ENCODE assay signal across 9 mouse cellular contexts in genomic region chr2:65979338-65980053, GRCm38 (mm10).
A peak's percentile ranks its signal among the peaks of the same experiment; 100 is the strongest.
DNase-seq lines count a peak whose midpoint lies in the region; ATAC-seq and TF ChIP-seq lines count a peak whose summit lies in the region.
"Had no signal": no experiment of that assay in that cellular context is flagged by ENCODE, and none has a peak within 500 bp of the region (broad histone marks: within the 10 kb centered on the region; RNA-seq: fewer than 3 reads in every experiment).

No protein-coding gene starts in this region.

- H3K9me3 ChIP-seq in kidney, postnatal 0 days (replicated peaks; ENCODE audit: low read length) = no peaks in the 10 kb centered on the region
- H3K9me3 ChIP-seq in forebrain, embryonic 16.5 days (ENCODE audit: control insufficient read depth, low read length) = no peaks in the 10 kb centered on the region
- no peaks in the 10 kb centered on the region for H3K9me3 ChIP-seq in limb, embryonic 10.5 days (replicated peaks)

- no peak overlapping the region for H3K4me2 ChIP-seq in kidney, postnatal 0 days (ENCODE audit: low read length)
- H3K4me2 ChIP-seq in forebrain, embryonic 16.5 days (ENCODE audit: low read length) = peak overlapping the region; percentile 26; the same call in 1 of the 2 replicates

- H3K27me3 ChIP-seq in kidney, postnatal 0 days (ENCODE audit: insufficient read depth, low read length) = no peaks in the 10 kb centered on the region
- H3K27me3 ChIP-seq in forebrain, embryonic 16.5 days (replicated peaks; ENCODE audit: control insufficient read depth, insufficient read depth, low read length) = no peaks in the 10 kb centered on the region
- no peaks in the 10 kb centered on the region for H3K27me3 ChIP-seq in limb, embryonic 10.5 days (ENCODE audit: low read depth, poor library complexity, severe bottlenecking)

- 45% methylated on average over 17 of the region's 17 CpGs for WGBS in kidney, postnatal 0 days
- WGBS in forebrain, embryonic 16.5 days = 38% methylated on average over 17 of the region's 17 CpGs
- whole genome bisulfite sequencing in limb, embryonic 10.5 days = 62% methylated on average over 17 of the region's 17 CpGs

- no peak overlapping the region for H3K4me3 ChIP-seq in kidney, postnatal 0 days (replicated peaks; ENCODE audit: low read depth, low read length)
- no peak overlapping the region for H3K4me3 ChIP-seq in forebrain, embryonic 16.5 days (replicated peaks; ENCODE audit: low read length)
- no peak overlapping the region for H3K4me3 ChIP-seq in limb, embryonic 10.5 days

- H3K9ac ChIP-seq in kidney, postnatal 0 days (ENCODE audit: low read depth, low read length) = no peak overlapping the region
- 0 out of 2 replicates have a peak overlapping the region, but pooled peaks have one; percentile 17 for H3K9ac ChIP-seq in forebrain, embryonic 16.5 days (replicated peaks; ENCODE audit: low read depth, low read length)

- no peaks in the 10 kb centered on the region for H3K4me1 ChIP-seq in kidney, postnatal 0 days (replicated peaks; ENCODE audit: insufficient read depth, low read length)
- peaks cover 15% of the 10 kb centered on the region for H3K4me1 ChIP-seq in forebrain, embryonic 16.5 days (replicated peaks; ENCODE audit: control insufficient read depth, insufficient read depth, low read length)
- H3K4me1 ChIP-seq in limb, embryonic 10.5 days = peaks cover 58% of the 10 kb centered on the region

- no peak overlapping the region for H3K27ac ChIP-seq in kidney, postnatal 0 days
- peak overlapping the region; percentile 60 for H3K27ac ChIP-seq in forebrain, embryonic 16.5 days (ENCODE audit: low read length)
- H3K27ac ChIP-seq in limb, embryonic 10.5 days = peak overlapping the region; percentile 81

- no peak for TF ChIP-seq CTCF in kidney, postnatal 0 days (IDR thresholded peaks at IDR 0.05; ENCODE audit: low read depth)

- peak; percentile 65 for DNase-seq in kidney, postnatal 0 days (ENCODE audit: low spot score)
- DNase-seq in kidney, postnatal 36 days = no peak
- peak; percentile 38 to 41 for DNase-seq in cerebellum, adult 18-20 months
- no peak for DNase-seq in limb, embryonic 10.5 days (ENCODE audit: low spot score)
- DNase-seq in ovary, postnatal 36 days (ENCODE audit: low spot score) = no peak
- no peak for DNase-seq in adrenal gland, postnatal 36 days

- no peaks in the 10 kb centered on the region for H3K36me3 ChIP-seq in kidney, postnatal 0 days (ENCODE audit: insufficient read depth, low read length)
- no peaks in the 10 kb centered on the region for H3K36me3 ChIP-seq in forebrain, embryonic 16.5 days (ENCODE audit: control insufficient read depth, insufficient read depth)
- no peaks in the 10 kb centered on the region for H3K36me3 ChIP-seq in limb, embryonic 10.5 days
- H3K36me3 ChIP-seq: G1E had no signal

- no peak for ATAC-seq in kidney, postnatal 0 days (replicated peaks; ENCODE audit: low FRiP score, low read depth)
- ATAC-seq in forebrain, embryonic 16.5 days = peak; percentile 85
- ATAC-seq in megakaryocyte-erythroid progenitor cell, adult 5-6 weeks (replicated peaks; ENCODE audit: low FRiP score, low TSS enrichment, poor library complexity, severe bottlenecking) = no peak

Comparison
In these comparisons a context has a peak if more than half of its experiments do, and no peak if none do; other contexts are left out.
1. DNase-seq: peak in kidney, postnatal 0 days (single experiment) and cerebellum, adult 18-20 months (2 of 2); none in kidney, postnatal 36 days (0 of 2), limb, embryonic 10.5 days (single experiment), ovary, postnatal 36 days (single experiment) and adrenal gland, postnatal 36 days (0 of 2).